Mouse (Mus musculus): ENCODE results near the gene Itpripl1. TPM values are rescaled to one million over a fixed set of nuclear protein-coding genes. Genes with fewer than 3 reads are reported as not detected.

Gene Itpripl1
- 2.1 TPM for polyA plus RNA-seq (2017; shearing (Covaris generic))

GRCm38 (mm10) chr2:127143158-127144063, at the start of gene Itpripl1:
Gene Itpripl1, minus strand, starts transcription at chr2:127143442.

GRCm38 (mm10) chr2:127133621-127134461, 9.4 kb downstream of the Itpripl1 start, which contains the start of gene Ncaph:
Gene Ncaph, minus strand, starts transcription at chr2:127133954.

Other genes with a start within 250 kb of the Itpripl1 start
- 59.7 TPM for gene Sppl2a, start 210.2 kb downstream of the Itpripl1 start, polyA plus RNA-seq (2017; shearing (Covaris generic))
- gene Ap4e1, start 134.7 kb downstream of the Itpripl1 start, polyA plus RNA-seq (2017; shearing (Covaris generic)), result 13.7 TPM
- gene Blvra, start 72.8 kb downstream of the Itpripl1 start, polyA plus RNA-seq (2017; shearing (Covaris generic)), result 36.1 TPM
- gene Ncaph, start 9.5 kb downstream of the Itpripl1 start, polyA plus RNA-seq (2017; shearing (Covaris generic)), result 3.4 TPM
- gene 1810024B03Rik, start 64.8 kb upstream of the Itpripl1 start, polyA plus RNA-seq (2017; shearing (Covaris generic)), result 0.57 TPM
- 88.5 TPM for gene Snrnp200, start 64.9 kb upstream of the Itpripl1 start, polyA plus RNA-seq (2017; shearing (Covaris generic))
- 69.0 TPM for gene Ciao1, start 104.4 kb upstream of the Itpripl1 start, polyA plus RNA-seq (2017; shearing (Covaris generic))
- gene Tmem127, start 104.5 kb upstream of the Itpripl1 start, polyA plus RNA-seq (2017; shearing (Covaris generic)), result 35.9 TPM
- gene Stard7, start 126.8 kb upstream of the Itpripl1 start, polyA plus RNA-seq (2017; shearing (Covaris generic)), result 51.3 TPM
- 749 TPM for gene Dusp2, start 192.7 kb upstream of the Itpripl1 start, polyA plus RNA-seq (2017; shearing (Covaris generic))
- gene Astl, start 195.2 kb upstream of the Itpripl1 start, polyA plus RNA-seq (2017; shearing (Covaris generic)), result not detected
- not detected for gene Adra2b, start 219.8 kb upstream of the Itpripl1 start, polyA plus RNA-seq (2017; shearing (Covaris generic))